Mouse (Mus musculus): Measurements from ENCODE around the gene Hist4h4.

The Hist4h4 gene

DNA sequence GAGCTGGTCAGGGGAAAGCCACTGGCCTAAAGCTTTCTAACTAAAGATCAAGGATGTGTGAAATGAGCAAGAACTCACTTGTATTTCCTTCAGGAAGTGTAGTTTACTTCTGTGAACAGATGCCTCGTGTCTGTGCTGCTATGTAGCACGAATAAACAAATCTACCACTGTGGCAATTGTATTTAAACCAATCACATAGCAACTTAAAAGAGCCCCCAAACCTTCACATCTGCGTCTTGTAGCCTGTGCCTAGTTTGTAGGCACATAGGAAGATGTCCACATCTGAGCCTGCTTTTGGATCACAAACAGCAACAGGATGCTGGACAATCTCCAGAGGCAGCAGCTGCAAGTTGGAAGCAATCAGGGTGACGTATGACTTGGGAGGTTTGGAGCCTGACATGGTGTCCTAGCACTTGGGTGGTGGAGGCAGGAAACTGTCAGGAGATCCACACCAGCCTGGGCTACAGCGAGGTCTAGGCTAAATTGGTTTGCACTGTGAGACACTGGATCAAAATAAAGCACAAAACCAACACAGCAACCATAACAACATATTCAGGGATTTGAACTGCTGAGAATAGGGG is 14.7 kb downstream of the Hist4h4 start:
- in situ Hi-C loops (cut with MboI, MseI), result no loop called here

DNA sequence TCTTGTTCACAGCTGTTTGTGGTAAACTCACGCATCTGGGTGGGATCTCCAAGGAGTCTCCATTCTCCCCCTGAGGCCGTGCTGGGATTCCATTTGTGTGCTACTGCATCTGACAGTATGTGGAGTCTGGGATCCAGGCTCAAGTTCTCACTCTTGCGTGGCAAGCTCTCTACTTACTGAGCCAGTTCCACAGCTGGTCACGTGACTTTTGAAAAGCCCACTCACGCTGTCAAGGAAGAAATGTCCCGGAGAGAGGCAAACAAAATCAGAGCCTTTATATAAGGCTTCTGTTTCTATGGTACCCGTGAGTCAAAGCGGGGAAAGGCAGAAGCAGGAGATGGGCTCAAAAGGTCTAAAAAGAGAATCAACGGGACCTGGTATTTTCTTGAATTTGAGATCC is 21.5 kb downstream of the Hist4h4 start:
- in situ Hi-C loops (cut with MboI, MseI), result no loop called here

DNA sequence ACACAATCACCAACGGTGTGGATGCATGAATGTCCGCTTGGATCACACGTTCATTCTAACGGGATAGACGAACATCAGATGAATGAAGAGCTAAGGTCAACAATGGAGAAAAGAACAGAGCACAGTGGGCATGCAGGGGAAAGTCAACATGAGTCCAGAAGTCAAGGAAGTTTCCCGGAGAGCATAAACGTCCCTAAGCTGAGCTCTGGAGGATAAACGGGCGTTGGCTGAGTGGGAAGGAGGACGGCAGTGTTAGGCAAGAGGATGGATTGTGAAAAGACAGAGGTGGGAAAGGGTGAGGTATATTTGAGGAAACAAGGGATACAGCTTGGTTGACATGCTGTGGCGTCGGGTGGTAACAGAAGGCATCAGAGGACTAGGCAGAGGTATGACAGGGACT is 22.1 kb downstream of the Hist4h4 start:
- in situ Hi-C loops (cut with MboI, MseI), result no loop called here

DNA sequence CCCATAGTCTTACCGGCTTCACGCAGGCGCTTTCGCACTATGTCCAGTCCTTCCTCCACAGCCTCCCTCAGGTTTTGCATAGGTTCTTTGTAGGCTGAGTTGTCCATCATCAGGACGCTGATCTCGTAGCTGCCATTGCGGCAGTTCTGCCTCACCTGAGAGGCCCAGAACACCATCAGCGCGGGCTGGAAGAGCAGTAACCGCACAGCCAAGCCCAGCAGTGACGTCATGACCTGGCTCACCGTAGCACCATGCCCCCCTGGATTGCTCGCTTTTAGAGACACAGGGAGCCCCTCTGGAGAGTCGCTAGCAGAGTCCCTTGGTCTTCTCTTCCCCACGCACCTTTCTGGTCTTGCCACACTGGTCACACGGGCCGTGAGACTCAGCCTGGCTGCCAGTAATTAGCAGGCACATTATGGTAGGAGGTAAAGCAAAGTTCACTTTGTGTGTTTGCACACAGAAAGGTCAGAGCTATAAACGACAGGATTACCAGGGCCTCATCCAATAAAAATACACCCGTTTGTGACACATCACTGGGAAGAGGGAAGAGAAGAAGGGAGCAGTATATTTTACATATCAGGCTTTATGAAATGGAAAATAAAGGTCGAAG is 22.7 kb downstream of the Hist4h4 start, which contains the start of gene Gucy2c:
Gene Gucy2c, minus strand, starts transcription at position 389 of the 610 bp plus-strand sequence.
- in situ Hi-C loops (cut with MboI, MseI), result no loop called here

DNA sequence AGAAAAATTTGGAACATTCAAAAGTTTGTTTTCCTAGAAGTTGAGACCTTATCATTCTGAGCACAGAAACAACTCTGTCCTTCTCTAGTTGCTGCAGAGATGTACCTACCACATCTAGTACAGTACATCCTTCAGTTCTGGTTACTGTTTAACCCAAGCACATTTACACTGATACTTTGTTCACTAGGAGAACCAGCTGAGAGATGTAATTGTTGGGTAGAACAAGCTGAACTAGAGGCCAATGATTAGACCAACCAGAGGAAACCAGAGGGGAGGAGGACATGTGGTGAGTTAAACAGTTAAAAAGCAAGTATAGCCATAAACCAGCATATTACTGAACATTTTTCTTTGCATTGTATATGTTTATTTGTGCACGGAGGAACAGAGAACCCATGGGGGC is 27.8 kb downstream of the Hist4h4 start:
- in situ Hi-C loops (cut with MboI, MseI), result no loop called here

DNA sequence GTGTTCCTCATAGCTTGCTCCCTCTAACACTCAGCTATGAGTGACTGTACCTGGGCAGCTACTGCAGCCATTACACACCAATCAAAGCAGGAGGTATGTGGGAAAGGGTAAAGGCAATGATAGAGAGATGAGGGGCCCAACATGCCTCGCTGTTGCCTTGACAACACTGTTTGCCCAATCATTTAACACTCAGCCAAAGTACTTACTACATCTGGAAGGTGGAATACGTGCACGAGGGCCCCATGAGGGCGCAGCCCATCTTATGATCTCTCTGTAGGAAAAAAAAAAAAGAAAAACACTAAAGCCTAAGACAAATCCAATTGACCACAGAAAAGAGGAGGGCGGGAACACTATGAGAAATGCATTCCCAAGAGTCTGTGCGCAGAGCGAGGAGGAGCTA is 34.4 kb downstream of the Hist4h4 start:
- in situ Hi-C loops (cut with MboI, MseI), result no loop called here

DNA sequence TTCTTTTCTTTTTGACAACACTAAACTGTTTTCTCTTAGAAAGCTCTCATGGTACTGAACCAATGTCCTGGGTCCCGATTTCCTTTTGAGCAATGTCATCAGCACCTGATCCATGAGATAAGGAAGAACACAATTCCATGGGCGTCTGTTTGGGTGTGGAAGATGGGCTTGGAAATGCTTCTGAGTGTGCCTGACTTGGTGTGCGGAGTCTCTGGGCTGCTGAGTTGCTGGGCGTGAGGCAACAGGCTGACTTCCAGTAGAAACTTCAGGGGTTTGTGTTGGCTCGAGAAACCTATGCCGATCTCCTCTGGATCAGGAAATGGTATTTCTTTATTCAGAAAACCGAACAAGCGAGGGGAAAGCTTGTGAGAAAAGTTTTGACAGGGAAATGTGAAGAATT is 35.1 kb downstream of the Hist4h4 start:
- in situ Hi-C loops (cut with MboI, MseI), result no loop called here

DNA sequence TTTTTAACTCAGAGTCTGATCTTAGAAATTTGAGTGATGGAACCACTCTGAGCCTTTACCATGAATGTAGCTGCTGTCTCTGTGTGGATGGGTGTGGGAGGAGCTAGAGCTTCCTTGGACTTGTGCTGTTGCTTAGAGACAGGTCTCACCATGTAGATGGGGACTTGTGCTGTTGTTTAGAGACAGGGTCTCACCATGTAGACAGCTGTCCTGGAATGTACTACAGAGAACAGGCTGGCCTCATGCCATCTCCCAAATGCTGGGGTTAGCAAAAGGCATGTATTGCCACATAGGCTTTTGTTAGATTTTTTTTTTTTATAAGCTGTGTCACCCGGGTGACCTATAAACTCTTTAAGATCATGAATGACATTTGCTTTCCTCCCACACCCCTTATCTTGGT is 40.3 kb downstream of the Hist4h4 start:
- in situ Hi-C loops (cut with MboI, MseI), result no loop called here
